Mouse (Mus musculus) thymus, adult 18-20 months (tissue): Measurements from ENCODE around the gene Pdcd6ip.
"Not testable (repeated sequence)": the region's sequence is repeated elsewhere in the genome, so short reads cannot be mapped to it uniquely, and the experiment has no call there.

ENCODE experiments used
- DNase-seq, 2 experiments: peaks; one replicate each; pipeline ENCODE4 v3.0.0; 2022; ENCODE audit warnings: mixed read lengths in 2 of 2

Gene Pdcd6ip

GRCm38 (mm10) chr9:113687461-113687860 is 20.6 kb downstream of the Pdcd6ip start:
- no peak for DNase-seq

- DNase-seq, result no peak
These were observed 34.3 kb downstream of the Pdcd6ip start for GRCm38 (mm10) chr9:113673721-113674120.

GRCm38 (mm10) chr9:113672352-113672751 is 35.7 kb downstream of the Pdcd6ip start:
- no peak for DNase-seq

GRCm38 (mm10) chr9:113670857-113671106 is 37.3 kb downstream of the Pdcd6ip start:
- DNase-seq, result no peak

- DNase-seq, result no peak
These were observed 37.8 kb downstream of the Pdcd6ip start for GRCm38 (mm10) chr9:113670105-113670856.

- no peak for DNase-seq
These were observed 44.6 kb downstream of the Pdcd6ip start for GRCm38 (mm10) chr9:113663476-113663875.

GRCm38 (mm10) chr9:113657837-113658236 is 50.2 kb downstream of the Pdcd6ip start:
- DNase-seq, result no peak

GRCm38 (mm10) chr9:113653571-113653970 is 54.5 kb downstream of the Pdcd6ip start:
- DNase-seq, result no peak

- no peak for DNase-seq
These were observed 57.3 kb downstream of the Pdcd6ip start for GRCm38 (mm10) chr9:113650787-113651186.

GRCm38 (mm10) chr9:113649211-113649610 is 58.8 kb downstream of the Pdcd6ip start:
- not testable (repeated sequence) for DNase-seq

- DNase-seq, result no peak
These were observed 62.3 kb downstream of the Pdcd6ip start for GRCm38 (mm10) chr9:113645837-113646169.

- DNase-seq, result peak in 1 of 2 experiments; percentile 12
These were observed 62.8 kb downstream of the Pdcd6ip start for GRCm38 (mm10) chr9:113645153-113645836.

GRCm38 (mm10) chr9:113644701-113645100 is 63.4 kb downstream of the Pdcd6ip start:
- DNase-seq, result no peak

- no peak for DNase-seq
These were observed 64.0 kb downstream of the Pdcd6ip start for GRCm38 (mm10) chr9:113644076-113644475.

GRCm38 (mm10) chr9:113643669-113644068 is 64.4 kb downstream of the Pdcd6ip start:
- no peak for DNase-seq

GRCm38 (mm10) chr9:113634986-113635385 is 73.1 kb downstream of the Pdcd6ip start:
- no peak for DNase-seq

- no peak for DNase-seq
These were observed 74.8 kb downstream of the Pdcd6ip start for GRCm38 (mm10) chr9:113633168-113633744.

- DNase-seq, result no peak
These were observed 75.6 kb downstream of the Pdcd6ip start for GRCm38 (mm10) chr9:113632350-113633043.

GRCm38 (mm10) chr9:113629632-113630031 is 78.4 kb downstream of the Pdcd6ip start:
- DNase-seq, result no peak

GRCm38 (mm10) chr9:113629191-113629590 is 78.9 kb downstream of the Pdcd6ip start:
- DNase-seq, result no peak

GRCm38 (mm10) chr9:113628780-113629179 is 79.3 kb downstream of the Pdcd6ip start:
- DNase-seq, result no peak

- DNase-seq, result no peak
These were observed 81.3 kb downstream of the Pdcd6ip start for GRCm38 (mm10) chr9:113626730-113627129.

- DNase-seq, result no peak
These were observed 84.0 kb downstream of the Pdcd6ip start for GRCm38 (mm10) chr9:113624086-113624485.

- no peak for DNase-seq
These were observed 91.0 kb downstream of the Pdcd6ip start for GRCm38 (mm10) chr9:113617081-113617480.
